Mouse (Mus musculus): ENCODE measurements at regions not wholly inside any gene's neighbourhood (a gene's known extent, or its start where the extent isn't known, plus 50 kb on each side); places are given as distances from the start of the nearest gene placed in this dataset.
"Not testable (repeated sequence)": the region's sequence is repeated elsewhere in the genome, so short reads cannot be mapped to it uniquely, and the experiment has no call there.

- H3K4me1 ChIP-seq; H3K36me3 ChIP-seq (replicated peaks); H3K9me3 ChIP-seq; H3K27ac ChIP-seq; H3K4me2 ChIP-seq; H3K27me3 ChIP-seq (replicated peaks); H3K9ac ChIP-seq; H3K4me3 ChIP-seq; ATAC-seq (replicated peaks): not testable (repeated sequence)
These were observed 73.0 kb downstream of the Prl2c3 start for GRCm38 (mm10) chr13:12726831-12727230.

GRCm38 (mm10) chr13:12717972-12718546 lies 81.8 kb downstream of the Prl2c3 start:
- 88% methylated on average over 7 of the region's 7 CpGs for WGBS

DNA sequence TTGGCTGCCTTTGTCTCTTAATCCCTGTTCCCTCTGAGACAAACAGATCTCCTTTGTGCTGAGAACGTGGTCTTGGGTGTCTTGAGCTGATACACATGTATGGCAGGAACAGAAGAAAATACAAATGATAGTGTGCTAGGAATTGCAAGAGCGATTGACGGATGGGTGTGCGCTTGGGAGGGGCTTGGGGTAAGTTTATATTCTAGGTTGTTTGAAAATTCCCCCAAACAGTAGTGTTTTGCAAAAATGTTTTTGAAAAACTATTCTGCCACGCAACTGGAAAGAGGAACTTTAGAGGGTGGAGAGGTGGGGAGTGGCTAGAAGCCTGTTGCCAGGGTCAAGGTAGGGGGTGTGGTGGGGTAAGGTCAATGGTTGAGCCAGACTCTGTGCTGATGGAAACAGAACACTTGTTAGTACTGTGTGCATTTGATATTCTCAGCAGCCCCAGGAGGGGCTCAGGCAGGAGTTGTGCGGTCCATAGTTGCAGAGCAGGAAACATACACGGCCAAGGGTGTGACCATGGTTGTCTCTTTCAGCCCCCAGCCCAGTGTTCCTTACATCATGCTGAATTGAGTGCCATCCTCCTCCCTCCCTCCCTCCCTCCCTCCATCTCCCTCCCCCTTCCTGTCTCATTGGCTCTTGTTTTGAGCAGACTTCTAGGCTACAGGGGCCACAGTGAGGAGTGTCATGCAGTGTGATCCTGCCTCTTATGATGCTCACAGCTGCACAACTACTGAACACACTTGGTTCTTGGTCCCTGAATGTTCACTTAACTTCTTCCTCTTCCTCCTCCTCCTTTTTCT lies 88.2 kb downstream of the Prl2c3 start:
- no peak overlapping the region for H3K27ac ChIP-seq
- 63% methylated on average over 7 of the region's 7 CpGs for WGBS
- H3K36me3 ChIP-seq (replicated peaks) = no peaks in the 10 kb centered on the region
- no peak overlapping the region for H3K4me2 ChIP-seq
- no peak overlapping the region for H3K9ac ChIP-seq
- no peaks in the 10 kb centered on the region for H3K9me3 ChIP-seq
- no peaks in the 10 kb centered on the region for H3K4me1 ChIP-seq
- no peak overlapping the region for H3K4me3 ChIP-seq
- ATAC-seq (replicated peaks) = no peak
- no peaks in the 10 kb centered on the region for H3K27me3 ChIP-seq (replicated peaks)

More at GRCm38 (mm10) chr13:12717972-12718546, 81.8 kb downstream of the Prl2c3 start:
- not testable (repeated sequence) for H3K4me2 ChIP-seq; H3K36me3 ChIP-seq (replicated peaks); ATAC-seq (replicated peaks); H3K27ac ChIP-seq; H3K4me1 ChIP-seq; H3K9me3 ChIP-seq; H3K9ac ChIP-seq; H3K27me3 ChIP-seq (replicated peaks); H3K4me3 ChIP-seq

DNA sequence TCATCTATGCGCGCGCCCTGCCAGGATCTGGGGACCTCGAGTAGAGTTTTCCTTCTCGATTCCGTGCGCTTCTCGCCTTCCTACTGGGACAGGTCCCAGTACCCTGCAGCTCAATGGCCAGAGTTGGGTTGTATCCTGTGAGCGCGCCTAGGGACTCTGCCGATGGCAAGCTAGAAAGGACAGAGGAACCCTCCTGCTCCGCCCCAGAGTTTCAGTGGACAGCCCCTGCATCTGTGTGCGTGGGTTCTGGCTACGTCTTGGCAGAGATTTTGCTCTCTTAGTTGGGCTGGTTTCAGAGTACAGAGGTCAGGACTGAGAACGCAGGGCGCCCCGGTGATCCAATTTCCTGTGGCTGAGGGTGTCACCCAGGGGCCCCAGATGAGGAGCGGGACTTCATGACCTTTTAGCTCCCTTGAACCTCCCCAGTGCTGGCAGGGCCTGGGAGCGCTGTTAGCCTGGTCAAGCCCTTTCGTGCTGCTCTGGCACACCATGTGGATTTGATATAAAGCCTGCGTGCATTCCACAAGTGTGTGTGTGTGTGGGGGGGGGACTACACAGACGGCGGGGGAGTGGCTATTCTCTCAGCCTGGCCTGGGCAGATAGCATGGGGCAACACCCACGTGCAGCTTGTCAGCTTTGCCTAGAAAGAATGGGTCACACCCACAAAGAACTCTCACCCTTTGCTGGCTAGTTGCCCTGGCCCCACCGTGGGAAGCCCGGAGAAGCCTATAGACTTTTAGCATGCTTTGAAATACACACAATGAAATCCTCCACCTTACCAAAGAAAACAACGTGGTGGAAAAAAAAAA lies 96.9 kb downstream of the Prl2c3 start:
- H3K36me3 ChIP-seq (replicated peaks); H3K9me3 ChIP-seq; H3K27ac ChIP-seq; H3K4me2 ChIP-seq; H3K4me3 ChIP-seq; H3K9ac ChIP-seq; H3K4me1 ChIP-seq; H3K27me3 ChIP-seq (replicated peaks): not testable (repeated sequence)
- 8% methylated on average over 19 of the region's 27 CpGs for WGBS
- ATAC-seq (replicated peaks) = peak; percentile 40

- H3K36me3 ChIP-seq (replicated peaks); H3K9ac ChIP-seq; H3K27me3 ChIP-seq (replicated peaks); H3K9me3 ChIP-seq; H3K4me1 ChIP-seq; H3K27ac ChIP-seq: not testable (repeated sequence)
- peak overlapping the region; percentile 21 for H3K4me3 ChIP-seq
- peak; percentile 75 for ATAC-seq (replicated peaks)
- 1% methylated on average over 31 of the region's 46 CpGs for WGBS
- peak overlapping the region; percentile 40 for H3K4me2 ChIP-seq
These were observed 97.6 kb downstream of the Prl2c3 start for GRCm38 (mm10) chr13:12702111-12702803.

- not testable (repeated sequence) for H3K9me3 ChIP-seq; H3K4me3 ChIP-seq; H3K4me1 ChIP-seq; H3K27ac ChIP-seq; H3K36me3 ChIP-seq (replicated peaks); H3K4me2 ChIP-seq; ATAC-seq (replicated peaks); H3K9ac ChIP-seq; H3K27me3 ChIP-seq (replicated peaks)
- whole genome bisulfite sequencing = 58% methylated on average over 5 of the region's 7 CpGs
These were observed 106.2 kb downstream of the Prl2c3 start for GRCm38 (mm10) chr13:12693593-12694118.

DNA sequence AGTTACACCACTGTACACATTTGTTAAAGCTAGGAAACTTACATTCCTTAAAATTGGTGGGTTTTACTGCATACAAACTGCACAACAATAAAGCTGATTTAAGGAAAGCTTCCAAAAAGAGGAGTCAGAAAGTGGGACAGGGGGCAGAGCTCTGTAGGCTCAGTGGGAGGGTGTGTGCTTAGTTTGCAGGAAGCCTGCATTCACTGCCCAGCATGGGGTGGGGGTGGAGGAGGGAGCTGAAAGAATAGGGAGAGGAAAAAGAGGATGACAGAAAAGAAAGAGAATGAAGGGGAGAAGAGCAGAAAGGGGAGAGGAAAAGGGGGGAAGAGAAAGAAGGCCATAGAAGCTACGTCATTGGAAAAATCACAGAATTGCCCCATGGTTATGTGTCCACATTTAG lies 111.1 kb downstream of the Prl2c3 start:
- not testable (repeated sequence) for H3K27ac ChIP-seq; H3K4me1 ChIP-seq; ATAC-seq (replicated peaks); H3K36me3 ChIP-seq (replicated peaks); H3K4me2 ChIP-seq; H3K9me3 ChIP-seq; H3K27me3 ChIP-seq (replicated peaks); H3K4me3 ChIP-seq; H3K9ac ChIP-seq
- no CpG with 5 or more reads among the region's 1 CpGs for WGBS

DNA sequence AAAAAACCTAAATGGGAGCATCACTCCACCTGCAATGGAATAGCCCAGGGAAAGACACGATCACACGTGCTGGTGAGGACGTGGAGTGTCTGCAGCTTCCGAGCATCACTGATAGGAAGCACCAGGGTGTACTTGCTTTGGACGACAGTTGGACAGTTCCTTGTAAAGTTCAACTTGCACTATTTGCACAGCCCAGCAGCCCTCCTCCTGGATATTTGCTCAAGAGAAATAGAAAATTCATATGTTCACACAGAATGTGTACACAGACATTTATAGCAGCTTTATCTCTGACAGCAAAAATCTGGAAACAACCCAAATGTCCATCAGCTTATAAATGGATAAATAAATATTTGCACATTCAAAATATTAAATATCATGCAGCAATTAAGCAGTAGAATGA lies 111.7 kb downstream of the Prl2c3 start:
- H3K27me3 ChIP-seq (replicated peaks); H3K36me3 ChIP-seq (replicated peaks); H3K27ac ChIP-seq; H3K9ac ChIP-seq; H3K4me2 ChIP-seq; H3K4me3 ChIP-seq; H3K9me3 ChIP-seq; H3K4me1 ChIP-seq; ATAC-seq (replicated peaks): not testable (repeated sequence)
- WGBS = 84% methylated on average over 3 of the region's 5 CpGs

DNA sequence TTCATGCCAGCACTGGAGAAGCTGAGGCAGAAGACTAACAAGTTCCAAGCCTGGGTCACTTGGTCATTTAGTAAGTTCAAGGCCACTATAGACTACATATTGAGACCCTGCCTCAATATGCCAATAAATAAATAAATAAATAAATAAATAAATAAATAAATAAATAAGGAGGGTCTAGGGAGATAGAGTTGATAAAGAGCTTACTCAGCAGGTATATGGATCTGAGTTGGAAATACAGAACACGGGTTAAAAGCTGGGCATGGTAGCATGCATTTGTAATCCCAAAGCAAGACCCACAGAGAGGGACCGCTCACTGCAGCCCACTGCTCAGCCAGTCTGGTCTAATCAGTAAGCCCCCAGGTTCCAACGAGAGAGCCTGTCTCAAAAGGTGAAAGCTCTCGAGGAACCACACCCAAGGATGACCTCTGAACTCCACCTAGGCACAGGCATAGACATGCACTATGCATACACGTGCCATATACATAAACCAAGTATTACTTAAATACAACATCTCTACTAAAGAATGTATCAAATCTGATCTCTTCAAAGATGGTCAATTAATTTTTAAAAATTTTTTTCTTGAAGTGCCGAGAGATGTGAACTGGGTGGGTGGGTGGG lies 115.4 kb downstream of the Ero1lb start:
- H3K27ac ChIP-seq; H3K27me3 ChIP-seq (replicated peaks); H3K9me3 ChIP-seq; H3K4me2 ChIP-seq; H3K9ac ChIP-seq; H3K4me3 ChIP-seq; H3K4me1 ChIP-seq; H3K36me3 ChIP-seq (replicated peaks): not testable (repeated sequence)
- WGBS = 77% methylated on average over 5 of the region's 6 CpGs
- ATAC-seq (replicated peaks) = peak; percentile 75

DNA sequence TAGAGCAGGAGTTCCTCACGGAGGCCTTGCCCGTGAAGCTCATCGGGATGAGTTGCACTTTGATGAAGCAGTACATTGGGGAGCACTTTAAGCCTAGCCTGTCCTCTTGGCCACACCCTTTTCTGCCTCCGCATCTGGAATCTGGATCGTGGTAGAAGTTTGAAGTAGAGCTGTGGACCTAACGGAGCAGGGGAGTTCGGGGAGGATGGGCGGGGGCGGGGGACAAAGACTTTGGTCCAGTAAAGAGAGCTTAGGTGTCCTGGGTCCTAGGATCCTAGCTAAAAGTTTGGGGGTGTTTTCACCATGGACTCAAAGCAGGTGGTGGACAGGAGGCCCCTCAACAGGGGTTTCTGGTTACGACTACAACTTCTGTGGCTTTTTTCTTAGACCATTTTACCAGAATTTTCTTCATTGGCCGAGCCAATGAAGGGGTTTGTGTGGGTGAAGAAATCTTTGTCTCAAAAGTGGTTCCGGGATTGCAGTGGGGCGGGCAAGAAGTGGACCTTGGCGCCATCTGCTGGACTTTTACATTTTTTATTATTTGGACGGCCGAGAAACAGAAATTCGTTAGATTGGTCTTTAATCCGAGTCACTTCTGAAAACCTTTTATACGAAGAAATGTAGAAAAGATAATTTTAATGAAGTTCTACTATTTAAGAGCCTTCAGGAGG lies 114.7 kb downstream of the Ero1lb start:
- H3K4me3 ChIP-seq, H3K9ac ChIP-seq: not testable (repeated sequence)
- 10% methylated on average over 19 of the region's 19 CpGs for WGBS

DNA sequence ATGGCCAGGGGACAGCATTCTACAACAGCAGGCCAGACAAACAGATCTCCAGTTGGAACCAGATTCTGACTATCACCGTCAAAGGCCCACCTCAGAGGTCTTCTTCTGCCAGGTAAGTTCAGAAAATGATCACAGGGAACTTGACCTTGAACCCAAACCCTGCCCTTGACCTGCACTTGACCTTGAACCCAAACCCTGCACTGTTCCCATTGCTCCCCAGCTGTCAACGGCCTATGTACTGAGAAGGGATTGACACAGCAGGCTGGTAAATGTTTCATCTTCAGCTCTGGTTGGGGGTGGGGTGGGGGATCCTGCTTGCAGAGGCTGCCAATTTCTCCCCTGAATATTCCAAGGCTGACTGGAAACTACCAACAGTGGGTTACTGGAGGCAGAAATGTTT lies 111.7 kb downstream of the Ero1lb start:
- Histone ChIP-seq H3K4me3 (no peak overlapping the region), H3K9me3 (no peaks in the 10 kb centered on the region), H3K4me2 (no peak overlapping the region), H3K27me3 (replicated peaks) (no peaks in the 10 kb centered on the region), H3K4me1 (no peaks in the 10 kb centered on the region), H3K27ac (no peak overlapping the region), H3K9ac (no peak overlapping the region), H3K36me3 (replicated peaks) (no peaks in the 10 kb centered on the region)
- ATAC-seq (replicated peaks) = no peak
- 88% methylated on average over 2 of the region's 2 CpGs for WGBS

More for the DNA sequence above, 114.7 kb downstream of the Ero1lb start:
- ATAC-seq (replicated peaks) = peak; percentile 86
- not testable (repeated sequence) for H3K9me3 ChIP-seq; H3K4me1 ChIP-seq; H3K27me3 ChIP-seq (replicated peaks); H3K27ac ChIP-seq; H3K36me3 ChIP-seq (replicated peaks)
- H3K4me2 ChIP-seq = peak overlapping the region; percentile 36
